Mouse (Mus musculus) left cerebral cortex, adult 18-20 months (tissue): ENCODE data around the gene Ppara. TPM values are rescaled to one million over a fixed set of nuclear protein-coding genes. Genes with fewer than 3 reads are reported as not detected.

Source experiments
- DNase-seq, 2 experiments: peaks; one replicate each; pipeline ENCODE4 v3.0.0; 2021 to 2022; ENCODE audit warnings: low spot score in 2 of 2, mixed read lengths in 1 of 2
- long read RNA-seq, 2 experiments: library from polyadenylated mRNA; stranded (forward); transcript quantifications; one replicate each; pipeline ENCODE4 v2.0.0; 2021
- total RNA-seq, 2 experiments: library from RNA; stranded (reverse); gene quantifications; 2 replicates each; pipeline ENCODE4 v1.2.3; 2021

Ppara gene
- 1 to 10 TPM; 3.2 to 4.1 TPM for total RNA-seq
- long read RNA-seq, experiment 1, partial matches to known transcripts = 0 of 2 reads
- long read RNA-seq, experiment 1, other reads (novel, unspliced or antisense) = 1 of 2 reads
- long read RNA-seq, experiment 2 = 0 reads

GRCm38 (mm10) chr15:85734571-85735033 lies at the start of gene Ppara:
Gene Ppara (plus strand): TSS chr15:85734983.
- DNase-seq = no peak

GRCm38 (mm10) chr15:85686641-85687395 lies 48.0 kb upstream of the Ppara start:
- DNase-seq = no peak

- DNase-seq = no peak
These were observed 47.0 kb upstream of the Ppara start for GRCm38 (mm10) chr15:85687630-85688410.

GRCm38 (mm10) chr15:85688734-85689133 lies 46.0 kb upstream of the Ppara start:
- no peak for DNase-seq

GRCm38 (mm10) chr15:85689523-85689922 lies 45.3 kb upstream of the Ppara start:
- no peak for DNase-seq

GRCm38 (mm10) chr15:85690058-85690457 lies 44.7 kb upstream of the Ppara start:
- DNase-seq = no peak

GRCm38 (mm10) chr15:85690875-85691274 lies 43.9 kb upstream of the Ppara start:
- DNase-seq = no peak

GRCm38 (mm10) chr15:85693115-85693514 lies 41.7 kb upstream of the Ppara start:
- no peak for DNase-seq

- DNase-seq = no peak
These were observed 41.0 kb upstream of the Ppara start for GRCm38 (mm10) chr15:85693819-85694218.

- no peak for DNase-seq
These were observed 40.4 kb upstream of the Ppara start for GRCm38 (mm10) chr15:85694379-85694778.

- no peak for DNase-seq
These were observed 39.5 kb upstream of the Ppara start for GRCm38 (mm10) chr15:85695304-85695703.

GRCm38 (mm10) chr15:85698345-85699034 lies 36.3 kb upstream of the Ppara start:
- DNase-seq = no peak

- DNase-seq = no peak
These were observed 35.3 kb upstream of the Ppara start for GRCm38 (mm10) chr15:85699452-85699851.

- DNase-seq = no peak
These were observed 34.8 kb upstream of the Ppara start for GRCm38 (mm10) chr15:85699862-85700501.

- DNase-seq = no peak
These were observed 34.1 kb upstream of the Ppara start for GRCm38 (mm10) chr15:85700716-85701115.

- DNase-seq = no peak
These were observed 33.5 kb upstream of the Ppara start for GRCm38 (mm10) chr15:85701128-85701930.

- peak in 1 of 2 experiments; percentile 64 for DNase-seq
These were observed 32.3 kb upstream of the Ppara start for GRCm38 (mm10) chr15:85702411-85702951.

- no peak for DNase-seq
These were observed 31.6 kb upstream of the Ppara start for GRCm38 (mm10) chr15:85703194-85703641.

- no peak for DNase-seq
These were observed 30.9 kb upstream of the Ppara start for GRCm38 (mm10) chr15:85703858-85704257.
